Mouse (Mus musculus) heart, embryonic 16.5 days (tissue): ENCODE measurements around the gene H2al1f. TPM values are rescaled to one million over a fixed set of nuclear protein-coding genes. Genes with fewer than 3 reads are reported as not detected.

Experiments
- ATAC-seq: fragments of 200-750 bp; cut with Nextera tagmentation; replicated peaks from 2 replicates; pipeline ENCODE4 v1.8.0; 2017; ENCODE audit warnings: moderate number of reproducible peaks; ENCODE audit not compliant: insufficient read depth, low FRiP score; ENCODE audit errors: extremely low read depth
- H3K27ac ChIP-seq: fragments of 300-500 bp; sonication (generic); 2 replicates; pipeline ENCODE4 v1.5.1; 2014; ENCODE audit warnings: mild to moderate bottlenecking, low read length, control low read depth, moderate library complexity
- H3K27me3 ChIP-seq: fragments of 300-500 bp; sonication (generic); 2 replicates; pipeline ENCODE4 v1.6.1; 2014; ENCODE audit warnings: low read length, mixed read lengths; ENCODE audit not compliant: control insufficient read depth, insufficient read depth
- H3K36me3 ChIP-seq: fragments of 300-500 bp; sonication (generic); 2 replicates; pipeline ENCODE4 v1.6.1; 2014; ENCODE audit not compliant: control insufficient read depth, insufficient read depth
- H3K4me1 ChIP-seq: fragments of 300-500 bp; sonication (generic); 2 replicates; pipeline ENCODE4 v1.6.1; 2014; ENCODE audit warnings: low read length, mixed read lengths; ENCODE audit not compliant: control insufficient read depth, insufficient read depth
- H3K4me2 ChIP-seq: fragments of 300-500 bp; sonication (generic); 2 replicates; pipeline ENCODE4 v1.6.1; 2014; ENCODE audit warnings: low read depth, mild to moderate bottlenecking, control low read depth, low read length
- H3K4me3 ChIP-seq: fragments of 300-500 bp; sonication (generic); 2 replicates; pipeline ENCODE4 v1.5.1; 2014; ENCODE audit warnings: mild to moderate bottlenecking, control low read depth, low read length
- H3K9ac ChIP-seq: fragments of 300-500 bp; sonication (generic); 2 replicates; pipeline ENCODE4 v1.6.1; 2014; ENCODE audit warnings: low read length, control low read depth
- H3K9me3 ChIP-seq: fragments of 300-500 bp; sonication (generic); replicated peaks from 2 replicates; pipeline ENCODE4 v1.6.1; 2016; ENCODE audit warnings: low read length; ENCODE audit not compliant: control insufficient read depth
- WGBS: fragments of 180-500 bp; shearing (Covaris S2); extraction: QIAGEN DNeasy Blood & Tissue Kit; methylation state at CpG from one replicate; pipeline ENCODE4 v1.1.7; 2014; 5-methylcytosine and 5-hydroxymethylcytosine counted together
- polyA plus RNA-seq: library from polyadenylated mRNA; unstranded; fragments of >200 nt; fragmentation: Nextera tagmentation; extraction: Ambion mirVana; gene quantifications from 2 replicates; pipeline ENCODE4 v1.2.1, GENCODE M21; 2015

H2al1f gene
- polyA plus RNA-seq, 1 experiment from 2014 or later: not detected

DNA sequence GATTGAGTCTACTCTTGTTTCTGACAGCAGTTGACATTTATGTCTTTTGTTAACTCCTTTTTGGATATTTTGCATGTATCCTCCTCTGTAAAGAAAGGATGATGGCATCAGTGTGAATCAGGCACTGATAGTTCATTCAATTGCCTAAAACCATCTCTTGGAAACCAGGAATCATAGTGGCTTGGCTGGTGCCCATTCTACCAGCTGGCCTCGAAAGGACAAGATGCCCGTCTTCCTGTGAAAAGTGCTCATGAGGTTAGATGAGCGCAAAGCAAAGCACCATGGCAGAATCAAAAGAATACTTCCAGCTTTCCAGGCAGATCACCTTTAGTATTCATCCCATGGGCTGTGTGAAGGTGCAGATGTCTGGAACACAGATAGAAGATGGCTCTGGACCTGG is 31.8 kb downstream of the H2al1f start:
- 86% methylated on average over 3 of the region's 3 CpGs for WGBS
- ATAC-seq: no peak

DNA sequence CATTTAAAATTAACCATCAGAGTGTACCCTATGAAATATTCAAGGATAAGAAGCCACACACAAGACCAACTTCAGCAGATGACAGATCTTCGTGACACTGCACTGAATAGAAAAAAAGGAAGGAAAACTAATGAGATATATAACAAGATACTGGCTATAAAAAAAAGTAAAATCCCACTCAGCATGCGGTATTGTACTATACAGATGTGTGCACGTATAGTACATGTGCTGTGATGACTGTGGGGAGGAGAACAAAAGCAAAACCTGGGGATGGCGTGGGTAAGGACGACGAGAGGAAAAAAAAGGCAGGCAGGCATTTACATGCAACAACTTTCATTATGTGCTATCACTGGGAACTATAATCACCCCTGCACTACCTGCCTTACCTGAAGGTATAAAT is 45.9 kb downstream of the H2al1f start:
- Histone ChIP-seq H3K27me3 (peaks cover 6% of the 10 kb centered on the region), H3K36me3 (no peaks in the 10 kb centered on the region), H3K4me3 (no peak overlapping the region), H3K9ac (no peak overlapping the region), H3K27ac (no peak overlapping the region), H3K4me1 (no peaks in the 10 kb centered on the region), H3K4me2 (no peak overlapping the region), H3K9me3 (no peaks in the 10 kb centered on the region)
- no peak for ATAC-seq
- 75% methylated on average over 6 of the region's 6 CpGs for WGBS

More for the DNA sequence above, 31.8 kb downstream of the H2al1f start:
- H3K36me3 ChIP-seq: no peaks in the 10 kb centered on the region
- H3K9me3 ChIP-seq: no peaks in the 10 kb centered on the region
- no peak overlapping the region for H3K4me3 ChIP-seq
- no peak overlapping the region for H3K4me2 ChIP-seq
- no peak overlapping the region for H3K27ac ChIP-seq
- H3K27me3 ChIP-seq: no peaks in the 10 kb centered on the region
- H3K4me1 ChIP-seq: no peaks in the 10 kb centered on the region
- no peak overlapping the region for H3K9ac ChIP-seq

DNA sequence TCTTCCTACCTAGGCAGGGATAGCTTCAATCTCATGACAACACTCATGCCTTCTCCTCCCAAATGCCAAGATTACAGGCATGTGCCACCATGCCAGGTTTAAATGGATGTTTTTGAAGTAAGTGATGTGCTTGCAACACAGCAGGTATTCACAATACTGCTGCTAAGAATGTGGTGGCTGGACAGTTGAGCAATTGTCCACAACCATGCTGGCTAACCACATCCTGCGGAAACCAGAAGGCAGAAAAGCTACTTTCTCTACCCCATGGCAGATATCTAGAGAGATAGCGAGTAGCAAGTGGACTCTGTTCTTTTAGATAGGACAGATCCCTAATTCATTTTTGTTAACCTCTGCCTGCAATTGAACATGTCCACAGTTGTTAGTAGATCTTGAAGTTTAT is 46.3 kb downstream of the H2al1f start:
- WGBS: 79% methylated on average over 2 of the region's 2 CpGs
- Histone ChIP-seq H3K9ac (no peak overlapping the region), H3K36me3 (no peaks in the 10 kb centered on the region), H3K4me2 (no peak overlapping the region), H3K4me1 (no peaks in the 10 kb centered on the region), H3K9me3 (no peaks in the 10 kb centered on the region), H3K27me3 (peaks cover 6% of the 10 kb centered on the region), H3K27ac (no peak overlapping the region), H3K4me3 (no peak overlapping the region)
- ATAC-seq: no peak

DNA sequence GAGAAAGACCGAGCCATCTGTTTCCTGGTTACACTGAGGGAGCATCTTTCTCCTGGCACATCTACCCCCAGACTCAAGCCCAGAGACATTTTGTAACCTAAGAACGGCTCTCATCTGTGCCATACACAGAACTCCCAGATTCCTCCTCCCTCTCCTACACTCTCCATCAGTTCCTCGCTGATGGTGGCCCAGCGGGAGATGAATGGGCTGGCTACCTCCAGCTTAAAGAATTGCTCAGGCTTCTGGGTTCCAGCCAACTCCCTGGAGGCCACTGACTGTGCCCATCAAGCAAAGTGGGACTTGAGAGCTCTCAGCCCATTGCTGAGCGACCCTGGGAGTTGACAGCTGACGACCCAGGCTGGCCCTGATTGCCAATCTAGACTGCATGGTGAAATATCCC is 48.9 kb downstream of the H2al1f start:
- 64% methylated on average over 6 of the region's 6 CpGs for WGBS
- ATAC-seq: no peak

More for the DNA sequence above, 48.9 kb downstream of the H2al1f start:
- H3K9me3 ChIP-seq: no peaks in the 10 kb centered on the region
- H3K27ac ChIP-seq: no peak overlapping the region
- H3K9ac ChIP-seq: no peak overlapping the region
- no peak overlapping the region for H3K4me3 ChIP-seq
- no peak overlapping the region for H3K4me2 ChIP-seq
- H3K36me3 ChIP-seq: no peaks in the 10 kb centered on the region
- H3K27me3 ChIP-seq: peaks cover 6% of the 10 kb centered on the region
- no peaks in the 10 kb centered on the region for H3K4me1 ChIP-seq

Other genes starting within 250 kb of the H2al1f start
- not detected in 2 replicates for gene H2al1a, start 15.9 kb upstream of the H2al1f start, polyA plus RNA-seq
- gene H2al1b, start 12.7 kb upstream of the H2al1f start, polyA plus RNA-seq: not detected in 2 replicates
- not detected in 2 replicates for gene H2al1c, start 9.5 kb upstream of the H2al1f start, polyA plus RNA-seq
- not detected in 2 replicates for gene H2al1d, start 6.3 kb upstream of the H2al1f start, polyA plus RNA-seq
- not detected in 2 replicates for gene H2al1e, start 3.2 kb upstream of the H2al1f start, polyA plus RNA-seq
- gene H2al1g, start 3.1 kb downstream of the H2al1f start, polyA plus RNA-seq: not detected in 2 replicates
- gene H2al1h, start 6.3 kb downstream of the H2al1f start, polyA plus RNA-seq: not detected in 2 replicates
- gene H2al1i, start 9.5 kb downstream of the H2al1f start, polyA plus RNA-seq: not detected in 2 replicates
- gene H2al1j, start 12.7 kb downstream of the H2al1f start, polyA plus RNA-seq: not detected in 2 replicates